Mouse (Mus musculus) urinary bladder, postnatal 10 days (tissue): ENCODE data around the gene Gdnf.

ENCODE experiments used
- DNase-seq: peaks from one replicate; pipeline ENCODE4 v3.0.0; 2022; ENCODE audit warnings: low spot score

Gene Gdnf

GRCm38 (mm10) chr15:7810556-7811252 is at the start of gene Gdnf:
Gene Gdnf, plus strand, starts transcription at chr15:7810846.
- no peak for DNase-seq

- no peak for DNase-seq
Observed at GRCm38 (mm10) chr15:7767166-7767565, 43.5 kb upstream of the Gdnf start.

GRCm38 (mm10) chr15:7772983-7773382 is 37.7 kb upstream of the Gdnf start:
- DNase-seq, result no peak

- DNase-seq, result no peak
Observed at GRCm38 (mm10) chr15:7781517-7781916, 29.1 kb upstream of the Gdnf start.

GRCm38 (mm10) chr15:7809841-7810391 is 730 bp upstream of the Gdnf start:
- no peak for DNase-seq

GRCm38 (mm10) chr15:7811253-7811625 is 593 bp downstream of the Gdnf start:
- no peak for DNase-seq

- DNase-seq, result no peak
Observed at GRCm38 (mm10) chr15:7811856-7812733, 1.4 kb downstream of the Gdnf start.

- no peak for DNase-seq
Observed at GRCm38 (mm10) chr15:7812872-7813530, 2.4 kb downstream of the Gdnf start.

GRCm38 (mm10) chr15:7813531-7814370 is 3.1 kb downstream of the Gdnf start:
- DNase-seq, result no peak

- no peak for DNase-seq
Observed at GRCm38 (mm10) chr15:7814371-7814680, 3.7 kb downstream of the Gdnf start.

- no peak for DNase-seq
Observed at GRCm38 (mm10) chr15:7814917-7815316, 4.3 kb downstream of the Gdnf start.

- DNase-seq, result no peak
Observed at GRCm38 (mm10) chr15:7815521-7815944, 4.9 kb downstream of the Gdnf start.

GRCm38 (mm10) chr15:7823886-7824285 is 13.2 kb downstream of the Gdnf start:
- no peak for DNase-seq

- no peak for DNase-seq
Observed at GRCm38 (mm10) chr15:7825530-7825929, 14.9 kb downstream of the Gdnf start.

- no peak for DNase-seq
Observed at GRCm38 (mm10) chr15:7835404-7835803, 24.8 kb downstream of the Gdnf start.

- no peak for DNase-seq
Observed at GRCm38 (mm10) chr15:7838060-7838920, 27.6 kb downstream of the Gdnf start.

- no peak for DNase-seq
Observed at GRCm38 (mm10) chr15:7838921-7839309, 28.3 kb downstream of the Gdnf start.

GRCm38 (mm10) chr15:7841664-7842063 is 31.0 kb downstream of the Gdnf start:
- no peak for DNase-seq

GRCm38 (mm10) chr15:7842398-7842797 is 31.8 kb downstream of the Gdnf start:
- no peak for DNase-seq

- no peak for DNase-seq
Observed at GRCm38 (mm10) chr15:7857418-7857817, 46.8 kb downstream of the Gdnf start.

- DNase-seq, result no peak
Observed at GRCm38 (mm10) chr15:7858841-7859240, 48.2 kb downstream of the Gdnf start.
